Mouse (Mus musculus) megakaryocyte, adult 5-6 weeks (primary cell): ENCODE data around the gene Mbnl2. TPM values are rescaled to one million over a fixed set of nuclear protein-coding genes. Genes with fewer than 3 reads are reported as not detected.

Experiments
- ATAC-seq: 2 replicates; pipeline ENCODE4 v1.8.0; 2016; ENCODE audit warnings: mild to moderate bottlenecking, inconsistent platforms; ENCODE audit not compliant: poor library complexity, severe bottlenecking
- total RNA-seq, 2 experiments: library from RNA; stranded (forward) in 1 of 2; stranded (reverse) in 1 of 2; fragments of 153-499, 151-499 nt in 1 of 2; fragments of 221-1000, 200-1000 nt in 1 of 2; gene quantifications; 2 replicates each; pipeline versions ENCODE4 v1.2.3 to v1.2.4; 2015 to 2017

Gene Mbnl2
- total RNA-seq, 2 experiments from 2014 or later = 94.7 to 132 TPM

DNA sequence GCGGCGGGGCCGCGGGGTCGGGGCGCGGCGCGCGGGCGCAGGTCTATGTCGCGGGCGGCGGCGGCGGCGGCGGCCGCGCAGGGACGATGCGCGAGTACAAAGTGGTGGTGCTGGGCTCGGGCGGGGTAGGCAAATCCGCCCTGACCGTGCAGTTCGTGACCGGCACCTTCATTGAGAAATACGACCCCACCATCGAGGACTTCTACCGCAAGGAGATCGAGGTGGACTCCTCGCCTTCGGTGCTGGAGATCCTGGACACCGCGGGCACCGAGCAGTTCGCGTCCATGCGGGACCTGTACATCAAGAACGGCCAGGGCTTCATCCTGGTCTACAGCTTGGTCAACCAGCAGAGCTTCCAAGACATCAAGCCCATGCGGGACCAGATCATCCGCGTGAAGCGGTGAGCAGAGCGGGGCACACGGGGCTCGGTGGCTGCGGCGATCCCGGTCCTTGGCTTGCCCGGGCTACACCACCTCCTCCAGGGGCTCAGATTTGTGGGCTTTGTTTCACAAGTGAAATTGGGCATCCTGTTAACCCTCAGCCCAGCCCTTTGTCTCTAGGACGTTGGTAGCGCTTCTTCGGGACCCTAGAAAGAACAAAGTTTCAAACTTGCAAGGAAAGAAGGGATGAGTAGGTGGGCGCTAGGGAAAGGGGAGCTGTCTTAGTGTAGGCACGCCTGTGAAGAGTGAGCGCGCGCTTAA lies 203.3 kb downstream of the Mbnl2 start:
- ATAC-seq = no peak

DNA sequence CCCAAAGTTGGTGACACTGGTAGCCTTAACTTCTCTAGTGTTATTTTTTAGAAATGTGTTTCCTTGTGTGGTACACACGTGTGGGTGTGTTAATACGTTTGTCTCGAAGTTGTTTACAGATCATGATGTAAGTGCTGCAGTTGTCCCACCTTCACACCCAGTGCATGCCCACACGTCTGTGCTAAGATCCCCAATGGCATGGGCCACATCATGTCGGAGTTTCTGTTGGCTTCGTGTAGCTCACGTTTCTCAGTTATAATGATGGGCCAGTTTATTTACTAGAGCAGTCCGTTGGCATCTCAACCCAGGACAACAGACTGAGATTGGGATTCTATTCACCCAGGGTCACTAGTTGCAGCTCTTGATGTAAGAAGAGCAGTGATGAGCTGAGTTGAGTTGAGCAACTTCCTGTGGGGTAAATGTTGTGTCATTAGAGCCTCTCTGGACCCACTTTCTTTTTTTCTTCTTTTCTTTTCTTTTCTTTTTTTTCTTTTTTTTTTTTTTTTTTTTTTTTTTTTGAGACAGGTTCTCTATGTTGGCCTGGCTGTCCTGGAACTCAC lies 205.0 kb downstream of the Mbnl2 start:
- ATAC-seq = no peak

DNA sequence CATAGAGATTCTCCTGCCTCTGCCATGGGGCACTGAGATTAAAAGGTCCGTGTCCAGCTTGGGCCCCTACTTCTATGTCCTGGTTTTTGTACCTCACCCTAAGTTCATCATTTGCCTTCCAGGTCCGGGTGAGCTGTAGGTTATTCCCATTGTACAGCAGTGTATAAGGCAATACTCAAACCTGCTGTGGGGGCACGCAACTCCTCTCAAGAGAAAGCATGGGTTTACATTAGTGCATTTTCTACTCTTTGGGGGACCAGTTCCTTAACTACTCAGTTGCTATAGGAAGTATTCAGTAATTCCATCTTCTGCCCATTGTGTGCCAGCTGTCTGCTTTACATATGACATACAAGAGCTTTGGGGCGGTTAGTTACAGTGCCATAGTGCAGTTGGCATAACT lies 205.5 kb downstream of the Mbnl2 start:
- no peak for ATAC-seq

Other genes starting within 250 kb of the Mbnl2 start
- not detected in 2 replicates for gene Oxgr1, start 233.2 kb upstream of the Mbnl2 start, total RNA-seq (2015)
- gene Oxgr1, start 233.2 kb upstream of the Mbnl2 start, total RNA-seq (2017) = not detected in 2 replicates
- 33.0 and 37.6 TPM in 2 replicates for gene Rap2a, start 202.8 kb downstream of the Mbnl2 start, total RNA-seq (2015)
- gene Rap2a, start 202.8 kb downstream of the Mbnl2 start, total RNA-seq (2017) = 23.4 and 24.0 TPM in 2 replicates